Mouse (Mus musculus): ENCODE measurements around the gene Mpz. TPM values are rescaled to one million over a fixed set of nuclear protein-coding genes. Genes with fewer than 3 reads are reported as not detected.

Mpz gene
- total RNA-seq, 2 experiments from 2014 or later, result 99.1 to 120 TPM

Other genes with a start within 250 kb of the Mpz start
- not detected for gene Fcrlb, start 237.8 kb upstream of the Mpz start, total RNA-seq (2021)
- gene Fcrla, start 223.1 kb upstream of the Mpz start, total RNA-seq (2021), result not detected
- gene Fcgr2b, start 174.2 kb upstream of the Mpz start, total RNA-seq (2021), result 1 to 10 TPM; 1.9 to 2.8 TPM
- gene Fcgr4, start 131.8 kb upstream of the Mpz start, total RNA-seq (2021), result not detected
- gene Fcgr3, start 85.8 kb upstream of the Mpz start, total RNA-seq (2021), result 1 to 10 TPM; 3.7 to 4.6 TPM
- 1 to 10 TPM in 1 of 2 experiments, under 1 TPM in 1; 0.69 to 1.2 TPM for gene Cfap126, start 36.8 kb upstream of the Mpz start, total RNA-seq (2021)
- 100 to 1,000 TPM; 692 to 785 TPM for gene Sdhc, start 108 bp upstream of the Mpz start, total RNA-seq (2021)
- gene Pcp4l1, start 45.6 kb downstream of the Mpz start, total RNA-seq (2021), result 10 to 100 TPM; 15.0 to 48.8 TPM
- gene Nr1i3, start 63.3 kb downstream of the Mpz start, total RNA-seq (2021), result not detected
- 10 to 100 TPM; 52.0 to 52.5 TPM for gene Tomm40l, start 71.8 kb downstream of the Mpz start, total RNA-seq (2021)
- gene Apoa2, start 74.3 kb downstream of the Mpz start, total RNA-seq (2021), result not detected
- gene Fcer1g, start 83.7 kb downstream of the Mpz start, total RNA-seq (2021), result 1 to 10 TPM; 3.2 to 3.9 TPM
- 1 to 10 TPM in 1 of 2 experiments, under 1 TPM in 1; 0.43 to 1.4 TPM for gene Adamts4, start 99.7 kb downstream of the Mpz start, total RNA-seq (2021)
- gene Ndufs2, start 100.7 kb downstream of the Mpz start, total RNA-seq (2021), result 1,000 to 10,000 TPM in 1 of 2 experiments, 100 to 1,000 TPM in 1; 872 to 1,009 TPM
- gene B4galt3, start 119.6 kb downstream of the Mpz start, total RNA-seq (2021), result 1 to 10 TPM; 8.6 to 9.8 TPM
- 10 to 100 TPM in 1 of 2 experiments, 1 to 10 TPM in 1; 9.4 to 11.6 TPM for gene Ppox, start 130.5 kb downstream of the Mpz start, total RNA-seq (2021)
- gene Usp21, start 137.3 kb downstream of the Mpz start, total RNA-seq (2021), result 10 to 100 TPM; 14.2 to 15.7 TPM
- gene Ufc1, start 144.3 kb downstream of the Mpz start, total RNA-seq (2021), result 10 to 100 TPM; 70.9 to 80.8 TPM
- gene Dedd, start 178.4 kb downstream of the Mpz start, total RNA-seq (2021), result 10 to 100 TPM; 26.4 to 29.6 TPM
- 10 to 100 TPM; 21.8 to 21.9 TPM for gene Nit1, start 194.9 kb downstream of the Mpz start, total RNA-seq (2021)
- gene Pfdn2, start 195.0 kb downstream of the Mpz start, total RNA-seq (2021), result 10 to 100 TPM; 85.5 to 89.0 TPM
- not detected for gene Klhdc9, start 210.1 kb downstream of the Mpz start, total RNA-seq (2021)
- not detected for gene Nectin4, start 219.4 kb downstream of the Mpz start, total RNA-seq (2021)
- gene Arhgap30, start 238.2 kb downstream of the Mpz start, total RNA-seq (2021), result under 1 TPM; 0.49 to 0.86 TPM